Mouse (Mus musculus): ENCODE results near the gene Prr30.
"Not testable (repeated sequence)": the region's sequence is repeated elsewhere in the genome, so short reads cannot be mapped to it uniquely, and the experiment has no call there.

DNA sequence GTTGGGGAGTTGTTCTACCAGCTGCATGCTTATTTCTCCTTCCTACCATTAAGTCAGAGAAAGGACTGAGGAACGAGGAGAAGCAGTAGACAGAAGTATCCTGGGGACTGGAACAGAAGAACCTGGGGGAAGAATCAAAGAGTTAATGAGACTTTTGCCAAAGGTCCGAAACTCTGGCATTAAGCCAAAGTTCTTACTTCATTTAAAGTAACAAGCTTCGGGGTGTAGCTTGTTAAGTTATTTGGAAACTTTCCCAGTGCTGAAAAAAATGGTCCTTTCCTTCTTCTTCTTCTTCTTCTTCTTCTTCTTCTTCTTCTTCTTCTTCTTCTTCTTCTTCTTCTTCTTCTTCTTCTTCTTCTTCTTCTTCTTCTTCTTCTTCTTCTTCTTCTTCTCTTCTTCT lies 44.3 kb upstream of the Prr30 start:
- TF ChIP-seq POLR2A (IDR thresholded peaks at IDR 0.05; ENCODE audit: borderline replicate concordance, control insufficient read depth, low read depth, low read length); CTCF (IDR thresholded peaks at IDR 0.05; ENCODE audit: control insufficient read depth, insufficient read depth, low read length): not testable (repeated sequence)

Data from bone marrow, adult 2 months (tissue).